Mouse (Mus musculus): ENCODE data around the gene Fam131a. TPM values are rescaled to one million over a fixed set of nuclear protein-coding genes. Genes with fewer than 3 reads are reported as not detected.
A peak's percentile ranks its signal among the peaks of the same experiment; 100 is the strongest.

The Fam131a gene
- polyA plus RNA-seq, 1 experiment from 2014 or later, result 47.5 TPM

- no peaks in the 10 kb centered on the region for H3K27me3 ChIP-seq
- ATAC-seq (ENCODE audit: low FRiP score, low read depth), result no peak
- peaks cover 40% of the 10 kb centered on the region for H3K4me1 ChIP-seq (replicated peaks)
- no peak overlapping the region for H3K9ac ChIP-seq
- H3K4me2 ChIP-seq, result no peak overlapping the region
- no peak overlapping the region for H3K27ac ChIP-seq (replicated peaks)
- H3K36me3 ChIP-seq, result peaks cover 21% of the 10 kb centered on the region
- WGBS, result 40% methylated on average over 5 of the region's 5 CpGs
- no peak overlapping the region for H3K4me3 ChIP-seq
- H3K9me3 ChIP-seq, result no peaks in the 10 kb centered on the region
Measured at GRCm38 (mm10) chr16:20700036-20700435, 7.0 kb downstream of the Fam131a start.

- H3K27ac ChIP-seq (replicated peaks), result peak overlapping the region; percentile 59; the same call in 1 of the 2 replicates
- WGBS, result 40% methylated on average over 7 of the region's 7 CpGs
- no peaks in the 10 kb centered on the region for H3K27me3 ChIP-seq
- peaks cover 27% of the 10 kb centered on the region for H3K36me3 ChIP-seq
- H3K4me3 ChIP-seq, result no peak overlapping the region
- peaks cover 27% of the 10 kb centered on the region for H3K4me1 ChIP-seq (replicated peaks)
- H3K9me3 ChIP-seq, result no peaks in the 10 kb centered on the region
- H3K4me2 ChIP-seq, result no peak overlapping the region
- H3K9ac ChIP-seq, result no peak overlapping the region
- no peak for ATAC-seq (ENCODE audit: low FRiP score, low read depth)
Measured at GRCm38 (mm10) chr16:20701316-20701715, 8.3 kb downstream of the Fam131a start.

- peak; percentile 9; the same call in 1 of the 2 replicates for ATAC-seq (ENCODE audit: low FRiP score, low read depth)
- peaks cover 27% of the 10 kb centered on the region for H3K36me3 ChIP-seq
- peak overlapping the region; percentile 59 for H3K27ac ChIP-seq (replicated peaks)
- H3K9ac ChIP-seq, result no peak overlapping the region
- H3K4me1 ChIP-seq (replicated peaks), result peaks cover 21% of the 10 kb centered on the region
- 14% methylated on average over 12 of the region's 12 CpGs for WGBS
- no peak overlapping the region for H3K4me3 ChIP-seq
- no peaks in the 10 kb centered on the region for H3K9me3 ChIP-seq
- no peaks in the 10 kb centered on the region for H3K27me3 ChIP-seq
- no peak overlapping the region for H3K4me2 ChIP-seq
Measured at GRCm38 (mm10) chr16:20701729-20702521, 8.9 kb downstream of the Fam131a start.

- H3K36me3 ChIP-seq, result peaks cover 31% of the 10 kb centered on the region
- peak; percentile 64 for ATAC-seq (ENCODE audit: low FRiP score, low read depth)
- H3K4me3 ChIP-seq, result no peak overlapping the region
- 5% methylated on average over 8 of the region's 8 CpGs for WGBS
- no peaks in the 10 kb centered on the region for H3K27me3 ChIP-seq
- no peak overlapping the region for H3K9ac ChIP-seq
- H3K4me2 ChIP-seq, result no peak overlapping the region
- H3K9me3 ChIP-seq, result no peaks in the 10 kb centered on the region
- H3K27ac ChIP-seq (replicated peaks), result peak overlapping the region; percentile 59
- H3K4me1 ChIP-seq (replicated peaks), result peaks cover 17% of the 10 kb centered on the region
Measured at GRCm38 (mm10) chr16:20702522-20702893, 9.5 kb downstream of the Fam131a start.

- Histone ChIP-seq H3K4me2 (no peak overlapping the region), H3K4me1 (replicated peaks) (peaks cover 16% of the 10 kb centered on the region), H3K36me3 (peaks cover 36% of the 10 kb centered on the region), H3K27me3 (no peaks in the 10 kb centered on the region), H3K9ac (no peak overlapping the region), H3K9me3 (no peaks in the 10 kb centered on the region), H3K27ac (replicated peaks) (no peak overlapping the region), H3K4me3 (no peak overlapping the region)
- WGBS, result 94% methylated on average over 10 of the region's 10 CpGs
- ATAC-seq (ENCODE audit: low FRiP score, low read depth), result no peak
Measured at GRCm38 (mm10) chr16:20703071-20703470, 10.0 kb downstream of the Fam131a start.

GRCm38 (mm10) chr16:20703699-20704400 is 10.8 kb downstream of the Fam131a start:
- no peak overlapping the region for H3K4me2 ChIP-seq
- H3K9me3 ChIP-seq, result no peaks in the 10 kb centered on the region
- peaks cover 32% of the 10 kb centered on the region for H3K36me3 ChIP-seq
- 90% methylated on average over 6 of the region's 6 CpGs for WGBS
- ATAC-seq (ENCODE audit: low FRiP score, low read depth), result no peak
- H3K9ac ChIP-seq, result no peak overlapping the region
- no peak overlapping the region for H3K27ac ChIP-seq (replicated peaks)
- no peak overlapping the region for H3K4me3 ChIP-seq
- no peaks in the 10 kb centered on the region for H3K27me3 ChIP-seq
- peaks cover 16% of the 10 kb centered on the region for H3K4me1 ChIP-seq (replicated peaks)

- Histone ChIP-seq H3K9ac (no peak overlapping the region), H3K4me2 (no peak overlapping the region), H3K4me1 (replicated peaks) (peaks cover 16% of the 10 kb centered on the region), H3K27ac (replicated peaks) (no peak overlapping the region), H3K9me3 (no peaks in the 10 kb centered on the region), H3K36me3 (peaks cover 24% of the 10 kb centered on the region), H3K27me3 (no peaks in the 10 kb centered on the region), H3K4me3 (no peak overlapping the region)
- WGBS, result 65% methylated on average over 3 of the region's 3 CpGs
- ATAC-seq (ENCODE audit: low FRiP score, low read depth), result no peak
Measured at GRCm38 (mm10) chr16:20705786-20706185, 12.7 kb downstream of the Fam131a start.

- H3K9ac ChIP-seq, result no peak overlapping the region
- H3K27ac ChIP-seq (replicated peaks), result no peak overlapping the region
- H3K27me3 ChIP-seq, result no peaks in the 10 kb centered on the region
- no peak overlapping the region for H3K4me2 ChIP-seq
- no peak for ATAC-seq (ENCODE audit: low FRiP score, low read depth)
- H3K4me1 ChIP-seq (replicated peaks), result peaks cover 12% of the 10 kb centered on the region
- H3K36me3 ChIP-seq, result peaks cover 29% of the 10 kb centered on the region
- WGBS, result 83% methylated on average over 2 of the region's 2 CpGs
- H3K9me3 ChIP-seq, result no peaks in the 10 kb centered on the region
- no peak overlapping the region for H3K4me3 ChIP-seq
Measured at GRCm38 (mm10) chr16:20706407-20707055, 13.5 kb downstream of the Fam131a start.

- H3K9me3 ChIP-seq, result no peaks in the 10 kb centered on the region
- peak; percentile 19; the same call in 1 of the 2 replicates for ATAC-seq (ENCODE audit: low FRiP score, low read depth)
- WGBS, result 92% methylated on average over 21 of the region's 21 CpGs
- H3K27ac ChIP-seq (replicated peaks), result no peak overlapping the region
- no peak overlapping the region for H3K4me3 ChIP-seq
- H3K36me3 ChIP-seq, result peaks cover 34% of the 10 kb centered on the region
- H3K4me1 ChIP-seq (replicated peaks), result peaks cover under 1% of the 10 kb centered on the region
- H3K9ac ChIP-seq, result no peak overlapping the region
- no peak overlapping the region for H3K4me2 ChIP-seq
- H3K27me3 ChIP-seq, result no peaks in the 10 kb centered on the region
Measured at GRCm38 (mm10) chr16:20708220-20708938, 15.3 kb downstream of the Fam131a start.

- peaks cover 33% of the 10 kb centered on the region for H3K36me3 ChIP-seq
- 73% methylated on average over 19 of the region's 19 CpGs for whole genome bisulfite sequencing
Measured at GRCm38 (mm10) chr16:20708939-20709734, 16.1 kb downstream of the Fam131a start.

GRCm38 (mm10) chr16:20710370-20710769 is 17.3 kb downstream of the Fam131a start:
- peaks cover 33% of the 10 kb centered on the region for H3K36me3 ChIP-seq

More at GRCm38 (mm10) chr16:20708939-20709734, 16.1 kb downstream of the Fam131a start:
- Histone ChIP-seq H3K27ac (replicated peaks) (no peak overlapping the region), H3K4me2 (no peak overlapping the region), H3K27me3 (no peaks in the 10 kb centered on the region), H3K9ac (no peak overlapping the region), H3K4me3 (no peak overlapping the region), H3K9me3 (no peaks in the 10 kb centered on the region), H3K4me1 (replicated peaks) (peaks cover 8% of the 10 kb centered on the region)
- peak; percentile 31 for ATAC-seq (ENCODE audit: low FRiP score, low read depth)

More at GRCm38 (mm10) chr16:20710370-20710769, 17.3 kb downstream of the Fam131a start:
- 94% methylated on average over 11 of the region's 11 CpGs for WGBS
- Histone ChIP-seq H3K27ac (replicated peaks) (no peak overlapping the region), H3K4me2 (no peak overlapping the region), H3K27me3 (no peaks in the 10 kb centered on the region), H3K4me1 (replicated peaks) (peaks cover 20% of the 10 kb centered on the region), H3K9me3 (no peaks in the 10 kb centered on the region), H3K9ac (no peak overlapping the region), H3K4me3 (no peak overlapping the region)
- no peak for ATAC-seq (ENCODE audit: low FRiP score, low read depth)

All from hindbrain, embryonic 15.5 days (tissue).